Mouse (Mus musculus) subcutaneous adipose tissue, adult 2 months (tissue): Measurements from ENCODE around the gene Ccdc59. TPM values are rescaled to one million over a fixed set of nuclear protein-coding genes. Genes with fewer than 3 reads are reported as not detected.

Experiments
- polyA plus RNA-seq: library from polyadenylated mRNA; depleted of rRNA; stranded (reverse); fragments of >200 nt; gene quantifications from 2 replicates; pipeline ENCODE4 v1.2.3, GENCODE M21; 2012; ENCODE audit warnings: low replicate concordance; rRNA removed

The Ccdc59 gene
- polyA plus RNA-seq = 5.6 and 7.5 TPM in 2 replicates

DNA sequence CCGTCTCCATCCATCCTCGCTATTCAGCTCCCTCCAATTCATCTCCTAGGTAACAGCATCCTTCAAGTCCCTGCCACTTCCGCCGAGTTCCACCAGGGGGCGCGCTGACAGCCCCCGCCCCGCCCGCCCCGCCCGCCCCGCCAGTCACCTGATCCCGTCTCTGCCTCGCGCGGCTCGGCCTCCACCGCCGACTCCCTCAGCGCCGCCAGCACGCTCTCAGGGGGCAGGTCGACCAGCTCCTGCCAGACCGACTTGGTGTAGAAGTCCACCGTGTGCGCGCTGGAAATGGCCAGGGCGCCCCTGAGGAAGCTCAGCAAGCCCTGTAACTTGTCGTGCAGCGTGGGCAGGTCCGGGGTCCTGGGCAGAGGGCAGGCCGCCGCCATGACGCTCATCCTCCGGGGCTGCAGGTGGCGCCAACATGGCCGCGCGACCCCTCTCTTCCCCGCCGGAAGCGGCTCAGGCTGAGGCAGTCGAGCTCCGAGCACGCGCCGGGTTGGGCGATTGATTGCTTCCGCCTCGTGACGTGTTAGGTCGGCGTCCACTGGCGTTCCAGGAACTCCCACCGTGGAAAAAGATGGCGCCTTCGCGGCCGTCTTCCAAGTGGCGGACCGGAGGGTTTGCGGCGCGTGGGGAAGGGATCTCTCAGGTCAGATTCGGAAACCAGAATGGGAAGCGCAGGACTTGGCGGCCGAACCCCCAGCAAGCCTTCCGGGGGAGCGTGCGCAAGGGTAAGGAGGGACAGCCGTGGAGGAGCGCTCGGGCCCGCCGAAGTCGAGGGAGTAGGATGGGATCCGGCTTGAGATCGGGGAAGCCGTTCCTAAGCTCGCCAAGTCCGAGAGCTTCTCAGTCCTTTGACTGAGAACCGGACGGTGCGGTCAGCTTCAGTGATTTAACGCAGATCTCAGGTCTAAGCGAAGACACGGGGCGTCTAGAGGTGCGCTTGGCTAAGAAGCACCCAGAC, at the start of gene Ccdc59, which contains the start of gene Mettl25:
Gene Ccdc59 (plus strand): TSS at position 140 of the 961 bp plus-strand sequence.
Gene Mettl25 (minus strand): TSS at position 453 of the 961 bp plus-strand sequence.

Other genes with a start within 250 kb of the Ccdc59 start
- 3.3 and 4.3 TPM in 2 replicates for gene Mettl25, start 313 bp downstream of the Ccdc59 start, polyA plus RNA-seq